Mouse (Mus musculus) intestine, postnatal 0 days (tissue): ENCODE measurements at regions not wholly inside any gene's neighbourhood (a gene's known extent, or its start where the extent isn't known, plus 50 kb on each side); places are given as distances from the start of the nearest gene placed in this dataset.

Experiments
- ATAC-seq: fragments of 200-750 bp; cut with Nextera tagmentation; 2 replicates; pipeline ENCODE4 v1.8.0; 2017; ENCODE audit warnings: mild to moderate bottlenecking, moderate TSS enrichment, moderate library complexity
- H3K27ac ChIP-seq: fragments of 300-500 bp; sonication (generic); 2 replicates; pipeline ENCODE4 v1.5.1; 2014; ENCODE audit warnings: mild to moderate bottlenecking, low read depth, low read length, moderate library complexity
- H3K27me3 ChIP-seq: fragments of 300-500 bp; sonication (generic); replicated peaks from 2 replicates; pipeline ENCODE4 v1.6.1; 2014; ENCODE audit warnings: low read length, mixed read lengths; ENCODE audit not compliant: control insufficient read depth, insufficient read depth
- H3K36me3 ChIP-seq: fragments of 300-500 bp; sonication (generic); 2 replicates; pipeline ENCODE4 v1.6.1; 2014; ENCODE audit warnings: mild to moderate bottlenecking, moderate library complexity; ENCODE audit not compliant: control insufficient read depth, insufficient read depth
- H3K4me1 ChIP-seq: fragments of 300-500 bp; sonication (generic); replicated peaks from 2 replicates; pipeline ENCODE4 v1.6.1; 2014; ENCODE audit warnings: antibody characterized with exemption, low read length, mixed read lengths; ENCODE audit not compliant: control insufficient read depth, insufficient read depth
- H3K4me2 ChIP-seq: fragments of 300-500 bp; sonication (generic); replicated peaks from 2 replicates; pipeline ENCODE4 v1.6.1; 2014; ENCODE audit warnings: low read depth, mild to moderate bottlenecking, moderate library complexity
- H3K4me3 ChIP-seq: fragments of 300-500 bp; sonication (generic); 2 replicates; pipeline ENCODE4 v1.5.1; 2014; ENCODE audit warnings: low read depth, low read length
- H3K9ac ChIP-seq: fragments of 300-500 bp; sonication (generic); 2 replicates; pipeline ENCODE4 v1.6.1; 2014; ENCODE audit warnings: mild to moderate bottlenecking, low read depth, low read length
- H3K9me3 ChIP-seq: fragments of 300-500 bp; sonication (generic); 2 replicates; pipeline ENCODE4 v1.6.1; 2016; ENCODE audit warnings: mixed run types; ENCODE audit not compliant: control insufficient read depth
- CTCF ChIP-seq: sonication (generic); IDR thresholded peaks from 2 replicates; pipeline ENCODE4 v1.5.1; 2016; ENCODE audit warnings: low read depth, mild to moderate bottlenecking, control low read depth, antibody characterized with exemption, moderate library complexity
- WGBS: fragments of 180-500 bp; shearing (Covaris S2); extraction: QIAGEN DNeasy Blood & Tissue Kit; methylation state at CpG from one replicate; pipeline ENCODE4 v1.1.7; 2014; 5-methylcytosine and 5-hydroxymethylcytosine counted together

GRCm38 (mm10) chr12:52442337-52442736 is 61.4 kb upstream of the Arhgap5 start:
- no peak for ATAC-seq
- 94% methylated on average over 5 of the region's 5 CpGs for whole genome bisulfite sequencing
- Histone ChIP-seq H3K4me1 (no peaks in the 10 kb centered on the region), H3K36me3 (no peaks in the 10 kb centered on the region), H3K27me3 (no peaks in the 10 kb centered on the region), H3K9me3 (no peaks in the 10 kb centered on the region), H3K4me3 (no peak overlapping the region), H3K4me2 (no peak overlapping the region), H3K27ac (no peak overlapping the region), H3K9ac (no peak overlapping the region)
- no peak for TF ChIP-seq CTCF

GRCm38 (mm10) chr12:52445731-52446130 is 58.0 kb upstream of the Arhgap5 start:
- H3K27ac ChIP-seq = peak overlapping the region; percentile 69
- no peaks in the 10 kb centered on the region for H3K27me3 ChIP-seq
- ATAC-seq = 0 out of 2 replicates have a peak, but pooled peaks have one; percentile 39
- H3K4me1 ChIP-seq = no peaks in the 10 kb centered on the region
- H3K36me3 ChIP-seq = no peaks in the 10 kb centered on the region
- WGBS = 16% methylated on average over 2 of the region's 2 CpGs
- H3K9ac ChIP-seq = no peak overlapping the region
- 0 out of 2 replicates have a peak overlapping the region, but pooled peaks have one; percentile 9 for H3K4me2 ChIP-seq
- no peaks in the 10 kb centered on the region for H3K9me3 ChIP-seq
- H3K4me3 ChIP-seq = no peak overlapping the region
- no peak for TF ChIP-seq CTCF

- ATAC-seq = peak; percentile 66
- WGBS = 33% methylated on average over 7 of the region's 7 CpGs
- Histone ChIP-seq H3K4me3 (no peak overlapping the region), H3K9me3 (no peaks in the 10 kb centered on the region), H3K4me1 (no peaks in the 10 kb centered on the region), H3K4me2 (0 out of 2 replicates have a peak overlapping the region, but pooled peaks have one; percentile 10), H3K9ac (no peak overlapping the region), H3K27me3 (no peaks in the 10 kb centered on the region), H3K27ac (peak overlapping the region; percentile 69), H3K36me3 (no peaks in the 10 kb centered on the region)
- no peak for TF ChIP-seq CTCF
These were observed 57.3 kb upstream of the Arhgap5 start for GRCm38 (mm10) chr12:52446501-52446900.

GRCm38 (mm10) chr12:52447482-52447881 is 56.3 kb upstream of the Arhgap5 start:
- no peak overlapping the region for H3K9ac ChIP-seq
- TF ChIP-seq CTCF = no peak
- no peak overlapping the region for H3K4me2 ChIP-seq
- H3K36me3 ChIP-seq = no peaks in the 10 kb centered on the region
- no peak overlapping the region for H3K4me3 ChIP-seq
- H3K27me3 ChIP-seq = no peaks in the 10 kb centered on the region
- H3K27ac ChIP-seq = peak overlapping the region; percentile 69; the same call in 1 of the 2 replicates
- no peaks in the 10 kb centered on the region for H3K4me1 ChIP-seq
- H3K9me3 ChIP-seq = no peaks in the 10 kb centered on the region
- ATAC-seq = no peak
- 55% methylated on average over 5 of the region's 5 CpGs for WGBS

GRCm38 (mm10) chr12:52448218-52448617 is 55.6 kb upstream of the Arhgap5 start:
- peak; percentile 92 for ATAC-seq
- Histone ChIP-seq H3K36me3 (no peaks in the 10 kb centered on the region), H3K27ac (peak overlapping the region; percentile 62), H3K4me1 (no peaks in the 10 kb centered on the region), H3K9me3 (no peaks in the 10 kb centered on the region), H3K27me3 (no peaks in the 10 kb centered on the region), H3K9ac (no peak overlapping the region), H3K4me3 (no peak overlapping the region), H3K4me2 (no peak overlapping the region)
- WGBS = 11% methylated on average over 1 of the region's 1 CpGs
- TF ChIP-seq CTCF = no peak

GRCm38 (mm10) chr12:52453890-52454289 is 49.9 kb upstream of the Arhgap5 start:
- H3K4me2 ChIP-seq = no peak overlapping the region
- no peak overlapping the region for H3K4me3 ChIP-seq
- no peak for TF ChIP-seq CTCF
- no peaks in the 10 kb centered on the region for H3K27me3 ChIP-seq
- no peaks in the 10 kb centered on the region for H3K4me1 ChIP-seq
- H3K36me3 ChIP-seq = no peaks in the 10 kb centered on the region
- H3K27ac ChIP-seq = no peak overlapping the region
- no peak for ATAC-seq
- WGBS = 87% methylated on average over 5 of the region's 5 CpGs
- H3K9ac ChIP-seq = no peak overlapping the region
- no peaks in the 10 kb centered on the region for H3K9me3 ChIP-seq
